Mouse (Mus musculus) embryonic facial prominence, embryonic 12.5 days (tissue): ENCODE measurements at regions not wholly inside any gene's neighbourhood (a gene's known extent, or its start where the extent isn't known, plus 50 kb on each side); places are given as distances from the start of the nearest gene placed in this dataset.

Source experiments
- ATAC-seq: fragments of 200-750 bp; cut with Nextera tagmentation; 2 replicates; pipeline ENCODE4 v1.8.0; 2017; ENCODE audit not compliant: insufficient number of reproducible peaks, insufficient read depth, low FRiP score, low TSS enrichment
- H3K27ac ChIP-seq: fragments of 300-500 bp; sonication (generic); 2 replicates; pipeline ENCODE4 v1.5.1; 2016; ENCODE audit warnings: mild to moderate bottlenecking
- H3K27me3 ChIP-seq: fragments of 300-500 bp; sonication (generic); 2 replicates; pipeline ENCODE4 v1.6.1; 2016; ENCODE audit warnings: mild to moderate bottlenecking, moderate library complexity
- H3K36me3 ChIP-seq: fragments of 300-500 bp; sonication (generic); 2 replicates; pipeline ENCODE4 v1.6.1; 2016; ENCODE audit warnings: mild to moderate bottlenecking
- H3K4me1 ChIP-seq: fragments of 300-500 bp; sonication (generic); 2 replicates; pipeline ENCODE4 v1.6.1; 2016
- H3K4me2 ChIP-seq: fragments of 300-500 bp; sonication (generic); replicated peaks from 2 replicates; pipeline ENCODE4 v1.6.1; 2016; ENCODE audit warnings: mild to moderate bottlenecking, moderate library complexity
- H3K4me3 ChIP-seq: fragments of 300-500 bp; sonication (generic); 2 replicates; pipeline ENCODE4 v1.5.1; 2016; ENCODE audit warnings: mild to moderate bottlenecking
- H3K9ac ChIP-seq: fragments of 300-500 bp; sonication (generic); 2 replicates; pipeline ENCODE4 v1.6.1; 2016; ENCODE audit warnings: mild to moderate bottlenecking, moderate library complexity
- H3K9me3 ChIP-seq: fragments of 300-500 bp; sonication (generic); 2 replicates; pipeline ENCODE4 v1.6.1; 2016; ENCODE audit warnings: mild to moderate bottlenecking, moderate library complexity
- WGBS: fragments of 180-500 bp; shearing (Covaris S2); methylation state at CpG from one replicate; pipeline ENCODE4 v1.1.7; 2016; 5-methylcytosine and 5-hydroxymethylcytosine counted together

GRCm38 (mm10) chr14:120148803-120149202, 106.6 kb upstream of the Oxgr1 start:
- H3K27ac ChIP-seq = peak overlapping the region; percentile 86
- no peaks in the 10 kb centered on the region for H3K27me3 ChIP-seq
- H3K4me1 ChIP-seq = peaks cover 7% of the 10 kb centered on the region; the same call in 1 of the 2 replicates
- H3K4me3 ChIP-seq = 0 out of 2 replicates have a peak overlapping the region, but pooled peaks have one; percentile 10
- peak overlapping the region; percentile 20 for H3K4me2 ChIP-seq
- peak; percentile 53; the same call in 1 of the 2 replicates for ATAC-seq
- H3K36me3 ChIP-seq = no peaks in the 10 kb centered on the region
- H3K9me3 ChIP-seq = no peaks in the 10 kb centered on the region
- H3K9ac ChIP-seq = no peak overlapping the region
- 57% methylated on average over 11 of the region's 11 CpGs for WGBS

DNA sequence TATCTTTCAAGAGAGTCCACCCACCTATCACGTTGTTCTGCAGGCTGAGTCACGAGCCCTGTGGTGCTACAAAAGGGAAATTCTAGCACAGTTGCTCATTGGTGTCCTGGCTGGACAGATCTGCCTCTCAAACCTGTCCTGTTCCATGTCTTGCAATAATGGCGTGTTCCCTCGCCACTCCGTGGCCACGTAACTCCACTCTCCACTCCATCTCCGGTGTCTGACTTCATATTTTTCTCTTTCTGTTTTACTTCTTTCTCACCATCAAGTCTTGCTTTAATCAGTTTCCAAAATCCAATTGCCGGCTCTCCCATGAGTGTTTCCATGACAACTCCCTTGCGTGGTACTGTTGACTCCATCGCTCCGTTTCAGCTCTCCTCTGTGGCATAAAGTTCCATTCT, 107.1 kb upstream of the Oxgr1 start:
- no peak for ATAC-seq
- Histone ChIP-seq H3K4me2 (no peak overlapping the region), H3K4me1 (peaks cover 12% of the 10 kb centered on the region), H3K9ac (no peak overlapping the region), H3K36me3 (no peaks in the 10 kb centered on the region), H3K27ac (peak overlapping the region; percentile 86; the same call in 1 of the 2 replicates), H3K4me3 (no peak overlapping the region), H3K27me3 (no peaks in the 10 kb centered on the region), H3K9me3 (no peaks in the 10 kb centered on the region)
- 80% methylated on average over 11 of the region's 11 CpGs for WGBS

- Histone ChIP-seq H3K27me3 (no peaks in the 10 kb centered on the region), H3K9ac (no peak overlapping the region), H3K4me2 (no peak overlapping the region), H3K4me1 (peaks cover 24% of the 10 kb centered on the region), H3K9me3 (no peaks in the 10 kb centered on the region), H3K36me3 (no peaks in the 10 kb centered on the region), H3K27ac (no peak overlapping the region), H3K4me3 (no peak overlapping the region)
- ATAC-seq = no peak
- 55% methylated on average over 1 of the region's 1 CpGs for WGBS
These were observed 108.4 kb upstream of the Oxgr1 start for GRCm38 (mm10) chr14:120150589-120150988.

DNA sequence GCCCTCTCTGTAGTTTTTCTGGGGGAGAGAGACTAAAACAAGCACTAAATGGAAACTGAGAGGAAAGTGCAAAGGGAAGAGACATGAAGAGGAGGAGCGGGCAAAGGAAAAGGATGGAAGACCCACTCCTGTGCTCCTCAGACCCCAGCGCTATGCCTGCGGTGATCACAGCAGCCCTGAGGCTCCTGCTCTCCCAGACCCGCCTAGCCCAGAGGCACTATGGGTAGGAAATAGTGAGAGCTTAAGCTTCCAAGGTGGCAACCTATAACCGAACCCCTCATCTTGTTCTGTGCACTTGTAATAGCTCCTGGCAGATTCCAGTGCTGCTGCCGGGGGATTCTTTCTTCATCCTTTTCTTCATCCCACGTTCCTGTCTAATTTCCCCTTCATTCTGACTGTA, 112.2 kb upstream of the Oxgr1 start:
- no peaks in the 10 kb centered on the region for H3K36me3 ChIP-seq
- H3K4me1 ChIP-seq = peaks cover 28% of the 10 kb centered on the region
- H3K4me3 ChIP-seq = no peak overlapping the region
- 30% methylated on average over 7 of the region's 7 CpGs for WGBS
- no peaks in the 10 kb centered on the region for H3K27me3 ChIP-seq
- no peaks in the 10 kb centered on the region for H3K9me3 ChIP-seq
- peak overlapping the region; percentile 46; the same call in 1 of the 2 replicates for H3K27ac ChIP-seq
- H3K4me2 ChIP-seq = peak overlapping the region; percentile 19; the same call in 1 of the 2 replicates
- H3K9ac ChIP-seq = no peak overlapping the region
- ATAC-seq = no peak

- Histone ChIP-seq H3K36me3 (no peaks in the 10 kb centered on the region), H3K27ac (no peak overlapping the region), H3K4me2 (no peak overlapping the region), H3K9me3 (no peaks in the 10 kb centered on the region), H3K4me1 (no peaks in the 10 kb centered on the region), H3K27me3 (no peaks in the 10 kb centered on the region), H3K4me3 (no peak overlapping the region), H3K9ac (no peak overlapping the region)
- WGBS = 62% methylated on average over 2 of the region's 2 CpGs
- no peak for ATAC-seq
These were observed 111.3 kb upstream of the Mbnl2 start for GRCm38 (mm10) chr14:120164184-120164583.

GRCm38 (mm10) chr14:120165496-120166045, 109.9 kb upstream of the Mbnl2 start:
- Histone ChIP-seq H3K36me3 (no peaks in the 10 kb centered on the region), H3K4me1 (0 out of 2 replicates have a peak, but pooled peaks cover 1% of the 10 kb centered on the region), H3K27ac (no peak overlapping the region), H3K4me3 (no peak overlapping the region), H3K9ac (no peak overlapping the region), H3K27me3 (no peaks in the 10 kb centered on the region), H3K9me3 (no peaks in the 10 kb centered on the region), H3K4me2 (no peak overlapping the region)
- no peak for ATAC-seq
- 88% methylated on average over 10 of the region's 10 CpGs for WGBS

GRCm38 (mm10) chr14:120170733-120171132, 104.7 kb upstream of the Mbnl2 start:
- no peak overlapping the region for H3K27ac ChIP-seq
- no peaks in the 10 kb centered on the region for H3K36me3 ChIP-seq
- no peaks in the 10 kb centered on the region for H3K27me3 ChIP-seq
- H3K9ac ChIP-seq = no peak overlapping the region
- no peaks in the 10 kb centered on the region for H3K9me3 ChIP-seq
- no peak overlapping the region for H3K4me2 ChIP-seq
- ATAC-seq = no peak
- H3K4me3 ChIP-seq = no peak overlapping the region
- WGBS = 75% methylated on average over 7 of the region's 7 CpGs
- 0 out of 2 replicates have a peak, but pooled peaks cover 17% of the 10 kb centered on the region for H3K4me1 ChIP-seq

DNA sequence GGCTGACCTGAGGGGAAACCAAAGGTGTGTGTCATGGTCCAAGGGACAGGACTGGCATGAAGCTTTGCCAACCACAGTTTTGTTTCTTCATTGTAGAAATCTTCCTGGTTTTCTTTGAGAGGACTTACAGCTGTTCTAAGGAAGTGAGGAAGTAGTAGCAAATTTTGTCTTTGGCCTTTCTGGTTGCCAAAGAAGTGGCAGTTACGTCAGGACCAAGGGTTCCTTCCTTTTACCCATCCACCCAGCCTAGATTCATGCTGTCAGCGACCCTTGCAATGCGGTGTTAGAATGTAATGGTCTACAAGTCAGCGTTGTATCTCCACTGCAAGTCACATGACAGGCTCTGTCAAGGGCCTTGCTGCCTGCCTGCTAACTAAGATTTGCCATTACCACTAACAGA, 103.4 kb upstream of the Mbnl2 start:
- no peak for ATAC-seq
- H3K9me3 ChIP-seq = no peaks in the 10 kb centered on the region
- no peak overlapping the region for H3K27ac ChIP-seq
- no peak overlapping the region for H3K4me2 ChIP-seq
- H3K36me3 ChIP-seq = no peaks in the 10 kb centered on the region
- no peak overlapping the region for H3K9ac ChIP-seq
- no peak overlapping the region for H3K4me3 ChIP-seq
- 79% methylated on average over 4 of the region's 4 CpGs for whole genome bisulfite sequencing
- H3K27me3 ChIP-seq = no peaks in the 10 kb centered on the region
- H3K4me1 ChIP-seq = 0 out of 2 replicates have a peak, but pooled peaks cover 17% of the 10 kb centered on the region

DNA sequence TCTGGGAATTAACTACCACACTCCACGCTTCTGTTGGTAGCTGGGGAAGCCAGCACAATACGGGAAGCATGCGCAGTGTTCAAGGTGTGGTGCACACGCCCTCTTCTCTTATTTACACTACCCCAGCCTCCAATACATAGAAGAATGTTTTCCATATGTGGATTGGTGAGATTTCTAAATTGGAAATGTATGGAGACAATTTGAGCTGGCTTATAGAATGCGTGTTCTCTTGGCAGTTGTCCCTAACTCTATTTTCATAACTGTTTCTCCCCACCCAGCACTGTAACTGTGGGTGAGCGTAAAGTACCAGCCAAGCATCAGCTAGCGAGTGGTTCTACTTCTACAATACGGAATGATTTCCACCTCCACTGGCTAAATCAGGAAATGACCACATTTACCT, 102.6 kb upstream of the Mbnl2 start:
- Histone ChIP-seq H3K4me2 (no peak overlapping the region), H3K27me3 (no peaks in the 10 kb centered on the region), H3K4me1 (0 out of 2 replicates have a peak, but pooled peaks cover 17% of the 10 kb centered on the region), H3K9ac (no peak overlapping the region), H3K9me3 (no peaks in the 10 kb centered on the region), H3K27ac (peak overlapping the region; percentile 30; the same call in 1 of the 2 replicates), H3K36me3 (no peaks in the 10 kb centered on the region), H3K4me3 (no peak overlapping the region)
- WGBS = 49% methylated on average over 8 of the region's 8 CpGs
- ATAC-seq = peak; percentile 64

GRCm38 (mm10) chr14:120174615-120175014, 100.9 kb upstream of the Mbnl2 start:
- no peak for ATAC-seq
- Histone ChIP-seq H3K4me3 (no peak overlapping the region), H3K9me3 (no peaks in the 10 kb centered on the region), H3K9ac (no peak overlapping the region), H3K36me3 (no peaks in the 10 kb centered on the region), H3K4me1 (0 out of 2 replicates have a peak, but pooled peaks cover 17% of the 10 kb centered on the region), H3K27ac (no peak overlapping the region), H3K27me3 (no peaks in the 10 kb centered on the region), H3K4me2 (no peak overlapping the region)
- WGBS = 80% methylated on average over 5 of the region's 5 CpGs

GRCm38 (mm10) chr14:120195218-120195617, 80.3 kb upstream of the Mbnl2 start:
- Histone ChIP-seq H3K9ac (no peak overlapping the region), H3K9me3 (no peaks in the 10 kb centered on the region), H3K36me3 (no peaks in the 10 kb centered on the region), H3K27me3 (no peaks in the 10 kb centered on the region), H3K4me1 (no peaks in the 10 kb centered on the region), H3K4me2 (no peak overlapping the region), H3K4me3 (no peak overlapping the region), H3K27ac (no peak overlapping the region)
- 29% methylated on average over 1 of the region's 1 CpGs for WGBS
- ATAC-seq = no peak

- no peaks in the 10 kb centered on the region for H3K4me1 ChIP-seq
- 74% methylated on average over 3 of the region's 3 CpGs for WGBS
- H3K4me3 ChIP-seq = no peak overlapping the region
- H3K27me3 ChIP-seq = no peaks in the 10 kb centered on the region
- ATAC-seq = no peak
- no peak overlapping the region for H3K4me2 ChIP-seq
- no peaks in the 10 kb centered on the region for H3K9me3 ChIP-seq
- H3K36me3 ChIP-seq = no peaks in the 10 kb centered on the region
- H3K27ac ChIP-seq = no peak overlapping the region
- H3K9ac ChIP-seq = no peak overlapping the region
These were observed 63.7 kb upstream of the Mbnl2 start for GRCm38 (mm10) chr14:120211741-120212140.
